ENCODE assay signal across 8 mouse cellular contexts in the genomic region with DNA sequence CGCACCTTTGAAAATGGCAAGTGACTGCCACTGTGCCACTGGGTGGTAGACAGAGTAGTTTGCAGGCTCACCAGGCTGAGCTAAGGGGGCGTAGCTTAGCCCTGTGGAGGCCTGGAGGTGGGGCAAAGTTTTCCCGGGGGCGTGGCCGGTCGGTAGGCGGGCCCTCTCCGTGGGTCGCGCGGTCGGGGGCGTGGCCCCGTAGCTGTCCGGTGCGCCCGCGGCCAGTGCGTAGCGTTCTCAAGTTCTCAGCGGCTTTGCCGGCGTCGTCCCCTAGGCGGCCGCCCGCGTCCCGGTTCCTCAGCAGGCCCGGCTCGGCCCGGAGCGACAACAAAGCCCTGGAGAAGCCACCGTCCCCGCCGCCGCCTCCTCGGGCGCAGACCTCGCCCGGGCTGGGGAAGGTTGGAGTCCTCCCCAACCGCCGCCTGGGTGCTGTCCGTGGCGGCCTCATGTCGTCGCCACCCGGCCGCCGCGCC. TPM values are rescaled to one million over a fixed set of nuclear protein-coding genes. Genes with fewer than 3 reads are reported as not detected.
A peak's percentile ranks its signal among the peaks of the same experiment; 100 is the strongest.
DNase-seq lines count a peak whose midpoint lies in the region; ATAC-seq and TF ChIP-seq lines count a peak whose summit lies in the region.

A gene (plus strand): TSS at position 191 of the 473 bp plus-strand sequence.

- TF ChIP-seq CTCF in C2C12 (IDR thresholded peaks at IDR 0.05; ENCODE audit: control insufficient read depth, insufficient read depth, insufficient read length), result no peak
- TF ChIP-seq CTCF in brain, embryonic 14.5 days (IDR thresholded peaks at IDR 0.05; ENCODE audit: borderline replicate concordance, extremely low read depth, insufficient read depth, insufficient read length), result no peak; the same call in 1 of the 2 replicates
- TF ChIP-seq CTCF in kidney, postnatal 0 days (IDR thresholded peaks at IDR 0.05; ENCODE audit: low read depth), result peak; percentile 54

- peak; percentile 92 for ATAC-seq in heart, embryonic 12.5 days (ENCODE audit: insufficient number of reproducible peaks, low FRiP score)
- peak; percentile 90 for ATAC-seq in kidney, postnatal 0 days (replicated peaks; ENCODE audit: low FRiP score, low read depth)
- peak; percentile 81 for ATAC-seq in liver, embryonic 11.5 days (replicated peaks; ENCODE audit: low FRiP score)
- ATAC-seq in stomach, embryonic 14.5 days (ENCODE audit: insufficient number of reproducible peaks, insufficient read depth, low FRiP score, low read depth), result peak; percentile 89

- under 1% methylated on average over 51 of the region's 51 CpGs for WGBS in heart, embryonic 12.5 days
- WGBS in kidney, postnatal 0 days, result under 1% methylated on average over 51 of the region's 51 CpGs
- WGBS in liver, embryonic 11.5 days, result under 1% methylated on average over 51 of the region's 51 CpGs
- under 1% methylated on average over 48 of the region's 51 CpGs for WGBS in stomach, embryonic 14.5 days

- peak within 1 kb of the TSS; percentile 75 for H3K4me2 ChIP-seq in heart, embryonic 12.5 days
- H3K4me2 ChIP-seq in kidney, postnatal 0 days (ENCODE audit: low read length), result peak within 1 kb of the TSS; percentile 89
- H3K4me2 ChIP-seq in liver, embryonic 11.5 days, result peak within 1 kb of the TSS; percentile 92
- H3K4me2 ChIP-seq in stomach, embryonic 14.5 days (replicated peaks; ENCODE audit: low read depth, low read length), result peak within 1 kb of the TSS; percentile 56

- no peaks in the 10 kb centered on the region for H3K36me3 ChIP-seq in C2C12 (ENCODE audit: control insufficient read depth, insufficient read depth)
- H3K36me3 ChIP-seq in erythroblast, embryonic 14.5 days (ENCODE audit: control insufficient read depth), result no peaks in the 10 kb centered on the region
- H3K36me3 ChIP-seq in heart, embryonic 12.5 days, result no peaks in the 10 kb centered on the region
- H3K36me3 ChIP-seq in kidney, postnatal 0 days (ENCODE audit: insufficient read depth, low read length), result no peaks in the 10 kb centered on the region
- H3K36me3 ChIP-seq in liver, embryonic 11.5 days (ENCODE audit: control insufficient read depth, insufficient read depth, low read length), result no peaks in the 10 kb centered on the region
- no peaks in the 10 kb centered on the region for H3K36me3 ChIP-seq in stomach, embryonic 14.5 days (ENCODE audit: control insufficient read depth, insufficient read depth, low read length)

- H3K27me3 ChIP-seq in C2C12 (ENCODE audit: control insufficient read depth, insufficient read depth, insufficient read length), result no peaks in the 10 kb centered on the region
- no peaks in the 10 kb centered on the region for H3K27me3 ChIP-seq in erythroblast, embryonic 14.5 days (ENCODE audit: control insufficient read depth)
- no peaks in the 10 kb centered on the region for H3K27me3 ChIP-seq in heart, embryonic 12.5 days (replicated peaks)
- H3K27me3 ChIP-seq in kidney, postnatal 0 days (ENCODE audit: insufficient read depth, low read length), result no peaks in the 10 kb centered on the region
- no peaks in the 10 kb centered on the region for H3K27me3 ChIP-seq in liver, embryonic 11.5 days (replicated peaks; ENCODE audit: control insufficient read depth, insufficient read depth, low read length)
- no peaks in the 10 kb centered on the region for H3K27me3 ChIP-seq in stomach, embryonic 14.5 days (ENCODE audit: control insufficient read depth, insufficient read depth, low read length)

- peak within 1 kb of the TSS; percentile 67 for H3K9ac ChIP-seq in heart, embryonic 12.5 days
- H3K9ac ChIP-seq in kidney, postnatal 0 days (ENCODE audit: low read depth, low read length), result peak within 1 kb of the TSS; percentile 72
- H3K9ac ChIP-seq in liver, embryonic 11.5 days (ENCODE audit: low read depth, low read length), result peak within 1 kb of the TSS; percentile 70
- H3K9ac ChIP-seq in stomach, embryonic 14.5 days (replicated peaks; ENCODE audit: low read depth, low read length), result 0 out of 2 replicates have a peak within 1 kb of the TSS, but pooled peaks have one; percentile 15

- H3K4me1 ChIP-seq in erythroblast, embryonic 14.5 days (ENCODE audit: control insufficient read depth), result peaks cover 17% of the 10 kb centered on the region
- H3K4me1 ChIP-seq in heart, embryonic 12.5 days (replicated peaks), result peaks cover 8% of the 10 kb centered on the region
- H3K4me1 ChIP-seq in kidney, postnatal 0 days (replicated peaks; ENCODE audit: insufficient read depth, low read length), result peaks cover 3% of the 10 kb centered on the region; the same call in 1 of the 2 replicates
- H3K4me1 ChIP-seq in liver, embryonic 11.5 days (replicated peaks; ENCODE audit: control insufficient read depth, insufficient read depth, low read length), result peaks cover 3% of the 10 kb centered on the region; the same call in 1 of the 2 replicates
- H3K4me1 ChIP-seq in stomach, embryonic 14.5 days (ENCODE audit: control insufficient read depth, insufficient read depth, low read length), result 0 out of 2 replicates have a peak, but pooled peaks cover 3% of the 10 kb centered on the region

- no peaks in the 10 kb centered on the region for H3K9me3 ChIP-seq in erythroblast, embryonic 14.5 days (ENCODE audit: control insufficient read depth, low read length)
- no peaks in the 10 kb centered on the region for H3K9me3 ChIP-seq in heart, embryonic 12.5 days (replicated peaks)
- no peaks in the 10 kb centered on the region for H3K9me3 ChIP-seq in kidney, postnatal 0 days (replicated peaks; ENCODE audit: low read length)
- H3K9me3 ChIP-seq in liver, embryonic 11.5 days (ENCODE audit: control insufficient read depth, low read length), result no peaks in the 10 kb centered on the region
- H3K9me3 ChIP-seq in stomach, embryonic 14.5 days (ENCODE audit: control insufficient read depth, low read depth, low read length), result no peaks in the 10 kb centered on the region

- 0 out of 2 replicates have a peak, but pooled peaks have one; percentile 5 for TF ChIP-seq POLR2A in brain, embryonic 14.5 days (IDR thresholded peaks at IDR 0.05; ENCODE audit: borderline replicate concordance, extremely low read depth, insufficient read depth, insufficient read length, poor library complexity, severe bottlenecking)

- H3K79me3 ChIP-seq in C2C12 (ENCODE audit: low read depth), result no peaks in the 10 kb centered on the region

- DNase-seq in brain, embryonic 14.5 days (ENCODE audit: low read depth), result peak; percentile 92
- peak; percentile 94 for DNase-seq in kidney, postnatal 0 days (ENCODE audit: low spot score)
- DNase-seq in liver, embryonic 11.5 days (ENCODE audit: low spot score), result peak; percentile 89
- peak; percentile 92 for DNase-seq in naive thymus-derived CD4-positive, alpha-beta T cell, adult 2 months (ENCODE audit: low read depth)

- peak within 1 kb of the TSS; percentile 61 for H3ac ChIP-seq in C2C12 (ENCODE audit: control insufficient read depth, insufficient read length, low read depth)

- H3K4me3 ChIP-seq in C2C12 (ENCODE audit: insufficient read depth, poor library complexity, severe bottlenecking), result peak within 1 kb of the TSS; percentile 31
- H3K4me3 ChIP-seq in erythroblast, embryonic 14.5 days (replicated peaks), result peak within 1 kb of the TSS; percentile 65
- peak within 1 kb of the TSS; percentile 62 for H3K4me3 ChIP-seq in heart, embryonic 12.5 days
- peak within 1 kb of the TSS; percentile 56 for H3K4me3 ChIP-seq in kidney, postnatal 0 days (replicated peaks; ENCODE audit: low read depth, low read length)
- peak within 1 kb of the TSS; percentile 70 for H3K4me3 ChIP-seq in liver, embryonic 11.5 days (ENCODE audit: low read depth, low read length)
- peak within 1 kb of the TSS; percentile 61 for H3K4me3 ChIP-seq in stomach, embryonic 14.5 days (ENCODE audit: low read depth, low read length)

- no peaks in the 10 kb centered on the region for H3K79me2 ChIP-seq in C2C12 (ENCODE audit: control insufficient read depth, insufficient read depth)

- H3K27ac ChIP-seq in heart, embryonic 12.5 days (ENCODE audit: poor library complexity, severe bottlenecking), result peak within 1 kb of the TSS; percentile 90
- peak within 1 kb of the TSS; percentile 98 for H3K27ac ChIP-seq in kidney, postnatal 0 days
- H3K27ac ChIP-seq in liver, embryonic 11.5 days (ENCODE audit: low read depth, low read length), result peak within 1 kb of the TSS; percentile 85
- H3K27ac ChIP-seq in stomach, embryonic 14.5 days (ENCODE audit: low read length), result peak within 1 kb of the TSS; percentile 86

TF ChIP-seq in C2C12, 6 proteins besides CTCF, POLR2A, EP300 and RAD21:
- TF ChIP-seq USF1 (IDR thresholded peaks at IDR 0.05; ENCODE audit: low read depth) (no peak), MYOD1 (IDR thresholded peaks at IDR 0.05; ENCODE audit: control insufficient read depth, insufficient read length, low read depth) (no peak), FOSL1 (IDR thresholded peaks at IDR 0.05; ENCODE audit: insufficient read depth, low read length, poor library complexity, severe bottlenecking) (no peak), MAX (IDR thresholded peaks at IDR 0.05) (no peak), CEBPB (IDR thresholded peaks at IDR 0.05; ENCODE audit: low read depth) (no peak), MYOG (IDR thresholded peaks at IDR 0.05; ENCODE audit: control insufficient read depth, extremely low read depth, insufficient read length) (no peak)

RNA-seq across cellular contexts. Expression of the gene that starts here (rescaled TPM):
- polyA plus RNA-seq in C2C12 (2012; fragmentation: generic; extraction: Trizol), result 5.7 TPM
- 9.6 and 11.0 TPM in 2 replicates for polyA plus RNA-seq in brain, embryonic 14.5 days (2012; rRNA removed)
- polyA plus RNA-seq in erythroblast, embryonic 14.5 days (2012), result not detected in 2 replicates
- polyA plus RNA-seq in heart, embryonic 12.5 days (2016; fragmentation: Nextera tagmentation; extraction: Ambion mirVana), result 10.0 and 11.5 TPM in 2 replicates
- polyA plus RNA-seq in kidney, postnatal 0 days (2015; fragmentation: Nextera tagmentation; extraction: Ambion mirVana), result 27.9 and 29.2 TPM in 2 replicates
- polyA plus RNA-seq in liver, embryonic 11.5 days (2014; fragmentation: Nextera tagmentation; extraction: Ambion mirVana), result 10.0 and 11.2 TPM in 2 replicates
- 12.0 and 12.9 TPM in 2 replicates for polyA plus RNA-seq in stomach, embryonic 14.5 days (2014; fragmentation: Nextera tagmentation; extraction: Ambion mirVana)

Comparison
In these comparisons a context has a peak if more than half of its experiments do, and no peak if none do; other contexts are left out.
1. Peak in every context shown above with its lines: DNase-seq, ATAC-seq, H3K4me3 ChIP-seq and H3K27ac ChIP-seq.
2. H3K9ac ChIP-seq: peak in every context shown above with its lines; median percentile 72 in kidney, postnatal 0 days; 70 in liver, embryonic 11.5 days; 67 in heart, embryonic 12.5 days; 15 in stomach, embryonic 14.5 days.